Mouse (Mus musculus) ES-Bruce4 (cell line): ENCODE measurements around the gene Gm21983.

Experiments used
- CTCF ChIP-seq: IDR thresholded peaks from one replicate; pipeline ENCODE4 v1.8.1; 2011; ENCODE audit warnings: low read depth, low read length
- EP300 ChIP-seq: IDR thresholded peaks from 2 replicates; pipeline ENCODE4 v1.6.1; 2011; ENCODE audit warnings: low read depth, low read length; ENCODE audit not compliant: insufficient read depth
- POLR2A ChIP-seq: IDR thresholded peaks from one replicate; pipeline ENCODE4 v1.8.1; 2011; ENCODE audit warnings: low read length; ENCODE audit not compliant: insufficient read depth

GRCm38 (mm10) chr7:27222538-27222937 is 41.7 kb upstream of the Gm21983 start:
- no peak for TF ChIP-seq POLR2A
- TF ChIP-seq CTCF, result no peak
- TF ChIP-seq EP300, result no peak
